Comparison of ENCODE assay signal across 18 mouse cellular contexts in the genomic region with DNA sequence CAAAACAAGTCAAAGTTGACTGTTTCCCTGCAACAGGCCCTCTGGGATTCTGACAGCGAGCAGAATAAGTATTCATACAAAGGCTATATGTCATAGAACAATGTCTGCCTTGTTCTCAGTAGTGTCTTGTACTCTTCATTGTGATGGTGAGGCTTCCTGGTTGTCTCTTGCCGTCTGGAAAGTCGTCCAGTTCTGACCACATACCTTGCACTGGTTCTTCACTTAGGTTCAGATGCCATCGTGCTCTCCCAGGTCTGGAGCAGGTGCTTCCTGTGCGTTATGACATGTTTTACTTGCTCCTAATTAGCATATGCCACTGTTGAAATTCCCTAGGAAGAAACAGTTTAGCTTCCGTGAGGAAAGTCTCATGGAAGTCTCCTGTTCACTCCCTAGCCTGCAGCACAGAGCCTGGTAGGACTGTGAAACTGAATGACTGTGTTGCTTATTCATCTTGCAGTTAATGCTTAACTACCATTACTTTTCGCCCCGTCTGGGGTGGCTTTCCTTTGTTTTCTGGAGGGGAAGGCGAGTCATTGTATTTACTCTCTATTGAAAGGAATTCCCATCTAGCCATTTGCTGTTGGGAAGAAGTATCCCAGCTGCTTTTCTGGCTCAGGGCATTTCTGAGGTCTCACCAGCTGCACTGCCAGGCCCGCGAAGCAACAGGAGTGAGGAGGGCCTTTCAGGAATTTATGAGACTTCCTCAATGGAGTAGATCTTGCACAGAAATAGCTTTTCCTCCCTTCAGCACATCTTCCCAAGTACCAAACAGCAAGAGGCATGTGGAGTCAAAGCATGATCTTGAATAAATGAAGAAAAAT. TPM values are rescaled to one million over a fixed set of nuclear protein-coding genes. Genes with fewer than 3 reads are reported as not detected.
DNase-seq lines count a peak whose midpoint lies in the region; ATAC-seq and TF ChIP-seq lines count a peak whose summit lies in the region.
"Had no signal": no experiment of that assay in that cellular context is flagged by ENCODE, and none has a peak within 500 bp of the region (broad histone marks: within the 10 kb centered on the region; RNA-seq: fewer than 3 reads in every experiment).

No protein-coding gene starts in this region.

- H3K4me2 ChIP-seq in kidney, embryonic 14.5 days (replicated peaks; ENCODE audit: low read depth, low read length), result no peak overlapping the region
- H3K4me2 ChIP-seq in hindbrain, embryonic 13.5 days, result no peak overlapping the region
- H3K4me2 ChIP-seq in neural tube, embryonic 13.5 days, result no peak overlapping the region

- POLR2A ChIA-PET in Patski (lab: Charles Lee), result interaction anchor here (1.5 kb wide), 1 partner anchor 17 kb away, joined by 6 read pairs; a partner anchor contains a TSS

- 60% methylated on average over 11 of the region's 11 CpGs for WGBS in kidney, embryonic 14.5 days
- 28% methylated on average over 11 of the region's 11 CpGs for WGBS in hindbrain, embryonic 13.5 days
- 13% methylated on average over 11 of the region's 11 CpGs for WGBS in neural tube, embryonic 13.5 days
- 92% methylated on average over 11 of the region's 11 CpGs for WGBS in thymus, adult 2 months

- in situ Hi-C loops in Patski (cut with MboI; ENCODE audit: low pct_unique_long_range_greater_than_20kb), result no loop called here

- 0 out of 2 replicates have a peak, but pooled peaks cover 3% of the 10 kb centered on the region for H3K4me1 ChIP-seq in kidney, embryonic 14.5 days (ENCODE audit: control insufficient read depth, insufficient read depth, low read length)
- H3K4me1 ChIP-seq in hindbrain, embryonic 13.5 days (replicated peaks), result no peaks in the 10 kb centered on the region
- H3K4me1 ChIP-seq in neural tube, embryonic 13.5 days (replicated peaks), result peaks cover 8% of the 10 kb centered on the region
- no peaks in the 10 kb centered on the region for H3K4me1 ChIP-seq in thymus, adult 2 months (replicated peaks; ENCODE audit: control insufficient read depth, insufficient read depth, low read length)

- no peak overlapping the region for H3K9ac ChIP-seq in kidney, embryonic 14.5 days (ENCODE audit: low read depth, low read length)
- H3K9ac ChIP-seq in hindbrain, embryonic 13.5 days, result no peak overlapping the region; the same call in 1 of the 2 replicates
- no peak overlapping the region for H3K9ac ChIP-seq in neural tube, embryonic 13.5 days
- H3K9ac ChIP-seq: forebrain, postnatal 0 days had no signal

- H3K4me3 ChIP-seq in kidney, embryonic 14.5 days (ENCODE audit: low read length), result no peak overlapping the region
- no peak overlapping the region for H3K4me3 ChIP-seq in hindbrain, embryonic 13.5 days
- H3K4me3 ChIP-seq in neural tube, embryonic 13.5 days, result no peak overlapping the region
- no peak overlapping the region for H3K4me3 ChIP-seq in thymus, adult 2 months (ENCODE audit: control insufficient read depth, insufficient read depth, low read length)
- H3K4me3 ChIP-seq: heart, adult 2 months had no signal

- H3K36me3 ChIP-seq in kidney, embryonic 14.5 days (ENCODE audit: control insufficient read depth, insufficient read depth, low read length), result peaks cover 40% of the 10 kb centered on the region; the same call in 1 of the 2 replicates
- H3K36me3 ChIP-seq in hindbrain, embryonic 13.5 days, result peaks cover 74% of the 10 kb centered on the region
- H3K36me3 ChIP-seq in neural tube, embryonic 13.5 days, result peaks cover 72% of the 10 kb centered on the region
- H3K36me3 ChIP-seq in thymus, adult 2 months (ENCODE audit: control insufficient read depth, insufficient read depth, low read length), result peaks cover 43% of the 10 kb centered on the region

- no peak for ATAC-seq in kidney, embryonic 14.5 days (ENCODE audit: low FRiP score, low TSS enrichment)
- ATAC-seq in Patski, result peak; percentile 82
- ATAC-seq in hindbrain, embryonic 13.5 days (ENCODE audit: low FRiP score), result no peak
- ATAC-seq in neural tube, embryonic 13.5 days (ENCODE audit: low read depth), result peak; percentile 40; the same call in 1 of the 2 replicates
- ATAC-seq: forebrain, postnatal 0 days; inflammation-experienced regulatory T-cells, adult 6 months had no signal

- no peak for TF ChIP-seq POLR2A in thymus, adult 2 months (IDR thresholded peaks at IDR 0.05; ENCODE audit: control insufficient read depth, extremely low read depth, insufficient read depth, low read length, poor library complexity)

- H3K27ac ChIP-seq in kidney, embryonic 14.5 days (ENCODE audit: low read depth, low read length), result peak overlapping the region; percentile 52; the same call in 1 of the 2 replicates
- peak overlapping the region; percentile 24; the same call in 1 of the 2 replicates for H3K27ac ChIP-seq in hindbrain, embryonic 13.5 days
- no peak overlapping the region for H3K27ac ChIP-seq in neural tube, embryonic 13.5 days (replicated peaks)
- no peak overlapping the region for H3K27ac ChIP-seq in thymus, adult 2 months (ENCODE audit: control insufficient read depth, insufficient read depth, low read length)
- H3K27ac ChIP-seq: heart, adult 2 months had no signal

- no peak for DNase-seq in kidney, postnatal 10 days
- DNase-seq in Patski (ENCODE audit: low read depth, low spot score) (peak; percentile 41), MN1 (ENCODE audit: low spot score) (no peak)
- DNase-seq in thymus, adult 2 months, result no peak
- DNase-seq in heart, adult 9 months (ENCODE audit: low spot score in 2 of 2), result no peak
- DNase-seq: adrenal gland, adult 8-10 months; cerebellum, adult 18-20 months; forebrain, postnatal 0 days; gastrocnemius, postnatal 10 days; heart, adult 2 months; liver; lung, adult 2 months; thymus, adult 18-20 months had no signal

- CTCF ChIA-PET in Patski (lab: Charles Lee), result no interaction called here

- TF ChIP-seq CTCF in Patski (IDR thresholded peaks at IDR 0.05), result no peak
- no peak for TF ChIP-seq CTCF in thymus, adult 2 months (IDR thresholded peaks at IDR 0.05; ENCODE audit: borderline replicate concordance, control insufficient read depth, extremely low read depth, insufficient read depth, low read length, poor library complexity)

- no peaks in the 10 kb centered on the region for H3K9me3 ChIP-seq in kidney, embryonic 14.5 days (ENCODE audit: control insufficient read depth, low read length)
- H3K9me3 ChIP-seq in hindbrain, embryonic 13.5 days, result no peaks in the 10 kb centered on the region
- H3K9me3 ChIP-seq in neural tube, embryonic 13.5 days, result no peaks in the 10 kb centered on the region

- no peaks in the 10 kb centered on the region for H3K27me3 ChIP-seq in kidney, embryonic 14.5 days (ENCODE audit: control insufficient read depth, insufficient read depth, low read length)
- H3K27me3 ChIP-seq in Patski, result no peaks in the 10 kb centered on the region
- H3K27me3 ChIP-seq in hindbrain, embryonic 13.5 days, result no peaks in the 10 kb centered on the region
- no peaks in the 10 kb centered on the region for H3K27me3 ChIP-seq in neural tube, embryonic 13.5 days
- H3K27me3 ChIP-seq in thymus, adult 2 months (ENCODE audit: control insufficient read depth, insufficient read depth, low read length), result no peaks in the 10 kb centered on the region

RNA-seq across cellular contexts. Expression of a gene that starts 13.0 kb away (rescaled TPM):
- 0.26 TPM in 1 of 2 replicates, not detected in the other for polyA plus RNA-seq in kidney, embryonic 14.5 days (2014; fragmentation: Nextera tagmentation; extraction: Ambion mirVana)
- 0.83 TPM for polyA plus RNA-seq in Patski (2021)
- polyA plus RNA-seq in hindbrain, embryonic 13.5 days (2015; fragmentation: Nextera tagmentation; extraction: Ambion mirVana), result 0.29 TPM in 1 of 2 replicates, not detected in the other
- polyA plus RNA-seq in neural tube, embryonic 13.5 days (2015; fragmentation: Nextera tagmentation; extraction: Ambion mirVana), result 0.39 TPM in 1 of 2 replicates, not detected in the other
- polyA plus RNA-seq in thymus, adult 2 months (2012; rRNA removed), result 0.71 and 0.87 TPM in 2 replicates
- polyA plus RNA-seq: C2C12 had no signal

RNA-seq across cellular contexts. Expression of a gene that starts 16.8 kb away (rescaled TPM):
- 55.8 and 63.5 TPM in 2 replicates for polyA plus RNA-seq in kidney, embryonic 14.5 days (2014; fragmentation: Nextera tagmentation; extraction: Ambion mirVana)
- 28.5 TPM for polyA plus RNA-seq in Patski (2021)
- polyA plus RNA-seq in hindbrain, embryonic 13.5 days (2015; fragmentation: Nextera tagmentation; extraction: Ambion mirVana), result 37.3 and 41.8 TPM in 2 replicates
- 32.1 and 38.9 TPM in 2 replicates for polyA plus RNA-seq in neural tube, embryonic 13.5 days (2015; fragmentation: Nextera tagmentation; extraction: Ambion mirVana)
- 30.2 and 37.5 TPM in 2 replicates for polyA plus RNA-seq in thymus, adult 2 months (2012; rRNA removed)

RNA-seq across cellular contexts. Expression of a gene that starts 30.3 kb away (rescaled TPM):
- polyA plus RNA-seq in kidney, embryonic 14.5 days (2014; fragmentation: Nextera tagmentation; extraction: Ambion mirVana), result 35.4 and 54.1 TPM in 2 replicates
- 38.9 TPM for polyA plus RNA-seq in Patski (2021)
- 20.6 and 21.3 TPM in 2 replicates for polyA plus RNA-seq in hindbrain, embryonic 13.5 days (2015; fragmentation: Nextera tagmentation; extraction: Ambion mirVana)
- polyA plus RNA-seq in neural tube, embryonic 13.5 days (2015; fragmentation: Nextera tagmentation; extraction: Ambion mirVana), result 21.4 and 23.3 TPM in 2 replicates
- 31.2 and 32.2 TPM in 2 replicates for polyA plus RNA-seq in thymus, adult 2 months (2012; rRNA removed)

Comparison
In these comparisons a context has a peak if more than half of its experiments do, and no peak if none do; other contexts are left out.
1. ATAC-seq: peak in Patski (single experiment) and neural tube, embryonic 13.5 days (single experiment); none in kidney, embryonic 14.5 days (single experiment) and hindbrain, embryonic 13.5 days (single experiment).
2. H3K27ac ChIP-seq: peak in kidney, embryonic 14.5 days (single experiment) and hindbrain, embryonic 13.5 days (single experiment); none in neural tube, embryonic 13.5 days (single experiment) and thymus, adult 2 months (single experiment).